Mouse (Mus musculus): Measurements from ENCODE around the gene Ccr6. TPM values are rescaled to one million over a fixed set of nuclear protein-coding genes. Genes with fewer than 3 reads are reported as not detected.

The Ccr6 gene
- polyA plus RNA-seq, 1 experiment from 2014 or later: not detected

GRCm38 (mm10) chr17:8223225-8223624 lies 12.6 kb upstream of the Ccr6 start:
- Histone ChIP-seq H3K9me3 (ENCODE audit: low read depth, low read length) (no peaks in the 10 kb centered on the region), H3K4me2 (no peak overlapping the region), H3K27me3 (ENCODE audit: insufficient read depth, low read length) (no peaks in the 10 kb centered on the region), H3K9ac (no peak overlapping the region), H3K27ac (ENCODE audit: low read depth) (no peak overlapping the region), H3K36me3 (ENCODE audit: insufficient read depth) (no peaks in the 10 kb centered on the region), H3K4me3 (ENCODE audit: low read depth, low read length) (no peak overlapping the region), H3K4me1 (ENCODE audit: insufficient read depth) (no peaks in the 10 kb centered on the region)
- no peak for ATAC-seq (ENCODE audit: insufficient read depth)
- no peak for TF ChIP-seq CTCF (IDR thresholded peaks at IDR 0.05; ENCODE audit: low read depth)
- WGBS: 66% methylated on average over 10 of the region's 10 CpGs
- DNase-seq: peak; percentile 53

GRCm38 (mm10) chr17:8224072-8224471 lies 11.8 kb upstream of the Ccr6 start:
- H3K4me2 ChIP-seq: no peak overlapping the region

GRCm38 (mm10) chr17:8225166-8225565 lies 10.7 kb upstream of the Ccr6 start:
- ATAC-seq (ENCODE audit: insufficient read depth): no peak
- no peak overlapping the region for H3K4me3 ChIP-seq (ENCODE audit: low read depth, low read length)
- H3K4me1 ChIP-seq (ENCODE audit: insufficient read depth): no peaks in the 10 kb centered on the region
- no peaks in the 10 kb centered on the region for H3K27me3 ChIP-seq (ENCODE audit: insufficient read depth, low read length)
- 92% methylated on average over 2 of the region's 2 CpGs for WGBS
- no peak for TF ChIP-seq CTCF (IDR thresholded peaks at IDR 0.05; ENCODE audit: low read depth)
- H3K9me3 ChIP-seq (ENCODE audit: low read depth, low read length): no peaks in the 10 kb centered on the region
- no peak for DNase-seq
- H3K27ac ChIP-seq (ENCODE audit: low read depth): no peak overlapping the region
- H3K36me3 ChIP-seq (ENCODE audit: insufficient read depth): no peaks in the 10 kb centered on the region
- H3K9ac ChIP-seq: no peak overlapping the region
- H3K4me2 ChIP-seq: no peak overlapping the region

More at GRCm38 (mm10) chr17:8224072-8224471, 11.8 kb upstream of the Ccr6 start:
- no peak for TF ChIP-seq CTCF (IDR thresholded peaks at IDR 0.05; ENCODE audit: low read depth)
- Histone ChIP-seq H3K36me3 (ENCODE audit: insufficient read depth) (no peaks in the 10 kb centered on the region), H3K27ac (ENCODE audit: low read depth) (no peak overlapping the region), H3K9me3 (ENCODE audit: low read depth, low read length) (no peaks in the 10 kb centered on the region), H3K4me1 (ENCODE audit: insufficient read depth) (no peaks in the 10 kb centered on the region), H3K4me3 (ENCODE audit: low read depth, low read length) (no peak overlapping the region), H3K27me3 (ENCODE audit: insufficient read depth, low read length) (no peaks in the 10 kb centered on the region), H3K9ac (no peak overlapping the region)
- no peak for ATAC-seq (ENCODE audit: insufficient read depth)
- WGBS: 77% methylated on average over 1 of the region's 1 CpGs
- no peak for DNase-seq

- no peaks in the 10 kb centered on the region for H3K27me3 ChIP-seq (ENCODE audit: insufficient read depth, low read length)
- H3K9me3 ChIP-seq (ENCODE audit: low read depth, low read length): no peaks in the 10 kb centered on the region
- ATAC-seq (ENCODE audit: insufficient read depth) (no peak), DNase-seq (no peak)
- H3K27ac ChIP-seq (ENCODE audit: low read depth): no peak overlapping the region
- H3K9ac ChIP-seq: no peak overlapping the region
- H3K4me2 ChIP-seq: no peak overlapping the region
- WGBS: 74% methylated on average over 4 of the region's 4 CpGs
- no peaks in the 10 kb centered on the region for H3K4me1 ChIP-seq (ENCODE audit: insufficient read depth)
- TF ChIP-seq CTCF (IDR thresholded peaks at IDR 0.05; ENCODE audit: low read depth): no peak
- no peak overlapping the region for H3K4me3 ChIP-seq (ENCODE audit: low read depth, low read length)
- H3K36me3 ChIP-seq (ENCODE audit: insufficient read depth): no peaks in the 10 kb centered on the region
Measured at GRCm38 (mm10) chr17:8225746-8226145, 10.1 kb upstream of the Ccr6 start.

GRCm38 (mm10) chr17:8228622-8229021 lies 7.2 kb upstream of the Ccr6 start:
- H3K4me1 ChIP-seq (ENCODE audit: insufficient read depth): no peaks in the 10 kb centered on the region
- H3K9ac ChIP-seq: no peak overlapping the region
- no peak for DNase-seq
- no peak for ATAC-seq (ENCODE audit: insufficient read depth)
- H3K9me3 ChIP-seq (ENCODE audit: low read depth, low read length): no peaks in the 10 kb centered on the region
- TF ChIP-seq CTCF (IDR thresholded peaks at IDR 0.05; ENCODE audit: low read depth): no peak
- H3K4me2 ChIP-seq: no peak overlapping the region
- no peak overlapping the region for H3K4me3 ChIP-seq (ENCODE audit: low read depth, low read length)
- no peaks in the 10 kb centered on the region for H3K36me3 ChIP-seq (ENCODE audit: insufficient read depth)
- H3K27ac ChIP-seq (ENCODE audit: low read depth): no peak overlapping the region
- WGBS: 27% methylated on average over 9 of the region's 9 CpGs
- H3K27me3 ChIP-seq (ENCODE audit: insufficient read depth, low read length): no peaks in the 10 kb centered on the region

GRCm38 (mm10) chr17:8229607-8230006 lies 6.2 kb upstream of the Ccr6 start:
- DNase-seq (no peak), ATAC-seq (ENCODE audit: insufficient read depth) (no peak)
- TF ChIP-seq CTCF (IDR thresholded peaks at IDR 0.05; ENCODE audit: low read depth): no peak
- H3K4me1 ChIP-seq (ENCODE audit: insufficient read depth): no peaks in the 10 kb centered on the region
- no peak overlapping the region for H3K4me3 ChIP-seq (ENCODE audit: low read depth, low read length)
- no peak overlapping the region for H3K27ac ChIP-seq (ENCODE audit: low read depth)
- WGBS: 86% methylated on average over 3 of the region's 3 CpGs
- no peaks in the 10 kb centered on the region for H3K27me3 ChIP-seq (ENCODE audit: insufficient read depth, low read length)
- H3K36me3 ChIP-seq (ENCODE audit: insufficient read depth): no peaks in the 10 kb centered on the region
- H3K4me2 ChIP-seq: no peak overlapping the region
- no peaks in the 10 kb centered on the region for H3K9me3 ChIP-seq (ENCODE audit: low read depth, low read length)
- no peak overlapping the region for H3K9ac ChIP-seq

- no peak for TF ChIP-seq CTCF (IDR thresholded peaks at IDR 0.05; ENCODE audit: low read depth)
- Histone ChIP-seq H3K4me3 (ENCODE audit: low read depth, low read length) (no peak overlapping the region), H3K36me3 (ENCODE audit: insufficient read depth) (no peaks in the 10 kb centered on the region), H3K9me3 (ENCODE audit: low read depth, low read length) (no peaks in the 10 kb centered on the region), H3K27me3 (ENCODE audit: insufficient read depth, low read length) (no peaks in the 10 kb centered on the region), H3K9ac (no peak overlapping the region), H3K4me1 (ENCODE audit: insufficient read depth) (no peaks in the 10 kb centered on the region), H3K27ac (ENCODE audit: low read depth) (no peak overlapping the region), H3K4me2 (no peak overlapping the region)
- 42% methylated on average over 5 of the region's 5 CpGs for WGBS
- peak; percentile 48 for DNase-seq
- no peak for ATAC-seq (ENCODE audit: insufficient read depth)
Measured at GRCm38 (mm10) chr17:8232089-8232488, 3.8 kb upstream of the Ccr6 start.

Measured in lung, embryonic 14.5 days (tissue).